Mouse (Mus musculus) heart, embryonic 14.5 days (tissue): ENCODE measurements around the gene Psmb5. TPM values are rescaled to one million over a fixed set of nuclear protein-coding genes. Genes with fewer than 3 reads are reported as not detected.
A peak's percentile ranks its signal among the peaks of the same experiment; 100 is the strongest.

Experiments
- ATAC-seq: fragments of 200-750 bp; cut with Nextera tagmentation; 2 replicates; pipeline ENCODE4 v1.8.0; 2017; ENCODE audit warnings: low read depth, moderate TSS enrichment; ENCODE audit not compliant: insufficient number of reproducible peaks, insufficient read depth, low FRiP score
- H3K27ac ChIP-seq, 2 experiments: fragments of 200-500 bp in 1 of 2; fragments of 300-500 bp in 1 of 2; sonication (generic) in 1 of 2; replicated peaks in 1 of 2; 2 replicates each; pipeline ENCODE4 v1.5.1; 2012 to 2014; ENCODE audit warnings: low read depth in 2 of 2, low read length in 2 of 2, control low read depth in 1 of 2, mild to moderate bottlenecking in 1 of 2, mixed read lengths in 1 of 2; ENCODE audit not compliant: control insufficient read depth in 1 of 2, insufficient read depth in 1 of 2
- H3K27me3 ChIP-seq: fragments of 300-500 bp; sonication (generic); 2 replicates; pipeline ENCODE4 v1.6.1; 2014; ENCODE audit warnings: mild to moderate bottlenecking, low read length, control low read depth; ENCODE audit not compliant: control insufficient read depth, insufficient read depth
- H3K36me3 ChIP-seq: fragments of 300-500 bp; sonication (generic); 2 replicates; pipeline ENCODE4 v1.6.1; 2014; ENCODE audit warnings: mild to moderate bottlenecking, control low read depth, low read length, mixed read lengths; ENCODE audit not compliant: control insufficient read depth, insufficient read depth
- H3K4me1 ChIP-seq, 2 experiments: fragments of 200-500 bp in 1 of 2; fragments of 300-500 bp in 1 of 2; sonication (generic) in 1 of 2; 2 replicates each; pipeline ENCODE4 v1.6.1; 2012 to 2014; ENCODE audit warnings: low read length in 2 of 2, control low read depth in 1 of 2, mixed read lengths in 1 of 2; ENCODE audit not compliant: control insufficient read depth in 2 of 2, insufficient read depth in 2 of 2
- H3K4me2 ChIP-seq: fragments of 300-500 bp; sonication (generic); 2 replicates; pipeline ENCODE4 v1.6.1; 2014; ENCODE audit warnings: mild to moderate bottlenecking, low read length
- H3K4me3 ChIP-seq, 2 experiments: fragments of 200-500 bp in 1 of 2; fragments of 300-500 bp in 1 of 2; sonication (generic) in 1 of 2; 2 replicates each; pipeline ENCODE4 v1.5.1; 2012 to 2014; ENCODE audit warnings: low read length in 2 of 2, mild to moderate bottlenecking in 2 of 2, control low read depth in 1 of 2, low read depth in 1 of 2, moderate library complexity in 1 of 2; ENCODE audit not compliant: control insufficient read depth in 1 of 2, insufficient read depth in 1 of 2
- H3K9ac ChIP-seq: fragments of 300-500 bp; sonication (generic); 2 replicates; pipeline ENCODE4 v1.6.1; 2014; ENCODE audit warnings: mild to moderate bottlenecking, low read length
- H3K9me3 ChIP-seq: fragments of 300-500 bp; sonication (generic); 2 replicates; pipeline ENCODE4 v1.6.1; 2016; ENCODE audit warnings: low read length, control low read depth; ENCODE audit not compliant: control insufficient read depth
- WGBS: fragments of 180-500 bp; shearing (Covaris S2); extraction: QIAGEN DNeasy Blood & Tissue Kit; methylation state at CpG from one replicate; pipeline ENCODE4 v1.1.7; 2014; 5-methylcytosine and 5-hydroxymethylcytosine counted together
- microRNA counts: library from miRNA; unstranded; fragments of <30 nt; microRNA quantifications from one replicate; lab custom pipeline; 2016
- microRNA-seq: library from miRNA; unstranded; fragments of <30 nt; microRNA quantifications from one replicate; pipeline ENCODE4, GENCODE M21; 2016
- polyA plus RNA-seq: library from polyadenylated mRNA; unstranded; fragments of >200 nt; fragmentation: Nextera tagmentation; extraction: Ambion mirVana; gene quantifications from 2 replicates; pipeline ENCODE4 v1.2.1, GENCODE M21; 2014

Psmb5 gene
- polyA plus RNA-seq, 1 experiment from 2014 or later, result 345 TPM

- Histone ChIP-seq H3K4me3 (no peak overlapping the region), H3K9ac (no peak overlapping the region), H3K27ac (peak overlapping the region in 1 of 2 experiments; percentile 41; a peak in 1 of 4 replicates), H3K36me3 (peaks cover 69% of the 10 kb centered on the region), H3K27me3 (no peaks in the 10 kb centered on the region), H3K9me3 (no peaks in the 10 kb centered on the region), H3K4me1 (peaks cover 27 to 38% of the 10 kb centered on the region in 2 experiments), H3K4me2 (no peak overlapping the region)
- WGBS, result 71% methylated on average over 15 of the region's 15 CpGs
- ATAC-seq, result no peak
These were observed 49.0 kb downstream of the Psmb5 start for GRCm38 (mm10) chr14:54568694-54569414.

MicroRNAs encoded within 50 kb of the gene (microRNA counts, 519-probe panel; counts per million panel counts)
- 322 counts per million, percentile 70 among the panel's probes with 10 or more counts for microRNA mmu-miR-686 (lab: Ali Mortazavi, UCI)

Small RNAs within 50 kb of the gene (microRNA-seq; reads per million reads assigned to microRNA genes)
- not detected for gene Mir686
- gene Mir6948, result not detected

Other genes with a start within 250 kb of the Psmb5 start
- 10.0 and 10.9 TPM in 2 replicates for gene Slc7a7, start 200.2 kb downstream of the Psmb5 start, polyA plus RNA-seq
- gene Mrpl52, start 191.1 kb downstream of the Psmb5 start, polyA plus RNA-seq, result 266 and 307 TPM in 2 replicates
- 100 and 115 TPM in 2 replicates for gene Mmp14, start 186.4 kb downstream of the Psmb5 start, polyA plus RNA-seq
- gene Lrp10, start 153.9 kb downstream of the Psmb5 start, polyA plus RNA-seq, result 40.6 and 47.8 TPM in 2 replicates
- gene Rem2, start 141.9 kb downstream of the Psmb5 start, polyA plus RNA-seq, result 1.4 TPM in 2 replicates
- 55.9 and 56.0 TPM in 2 replicates for gene Prmt5, start 100.5 kb downstream of the Psmb5 start, polyA plus RNA-seq
- 36.1 and 36.3 TPM in 2 replicates for gene Haus4, start 63.4 kb downstream of the Psmb5 start, polyA plus RNA-seq
- gene Ajuba, start 40.5 kb downstream of the Psmb5 start, polyA plus RNA-seq, result 22.4 and 25.4 TPM in 2 replicates
- gene 4931414P19Rik, start 12.0 kb downstream of the Psmb5 start, polyA plus RNA-seq, result 4.7 and 7.1 TPM in 2 replicates
- gene Psmb11, start 3.4 kb upstream of the Psmb5 start, polyA plus RNA-seq, result not detected in 2 replicates
- not detected in 2 replicates for gene Gm17606, start 22.9 kb upstream of the Psmb5 start, polyA plus RNA-seq
- 1.3 and 2.0 TPM in 2 replicates for gene Cdh24, start 23.3 kb upstream of the Psmb5 start, polyA plus RNA-seq
- gene 1700123O20Rik, start 68.2 kb upstream of the Psmb5 start, polyA plus RNA-seq, result 47.3 and 49.8 TPM in 2 replicates
- gene Acin1, start 68.9 kb upstream of the Psmb5 start, polyA plus RNA-seq, result 69.1 and 81.1 TPM in 2 replicates
- gene Gm29776, start 80.8 kb upstream of the Psmb5 start, polyA plus RNA-seq, result 0.30 and 0.35 TPM in 2 replicates
- gene Cebpe, start 94.2 kb upstream of the Psmb5 start, polyA plus RNA-seq, result not detected in 2 replicates
- gene Slc7a8, start 163.9 kb upstream of the Psmb5 start, polyA plus RNA-seq, result 5.0 and 5.1 TPM in 2 replicates
- not detected in 2 replicates for gene Rnf212b, start 196.1 kb upstream of the Psmb5 start, polyA plus RNA-seq